ENCODE assay signal across 11 mouse cellular contexts in the genomic region with DNA sequence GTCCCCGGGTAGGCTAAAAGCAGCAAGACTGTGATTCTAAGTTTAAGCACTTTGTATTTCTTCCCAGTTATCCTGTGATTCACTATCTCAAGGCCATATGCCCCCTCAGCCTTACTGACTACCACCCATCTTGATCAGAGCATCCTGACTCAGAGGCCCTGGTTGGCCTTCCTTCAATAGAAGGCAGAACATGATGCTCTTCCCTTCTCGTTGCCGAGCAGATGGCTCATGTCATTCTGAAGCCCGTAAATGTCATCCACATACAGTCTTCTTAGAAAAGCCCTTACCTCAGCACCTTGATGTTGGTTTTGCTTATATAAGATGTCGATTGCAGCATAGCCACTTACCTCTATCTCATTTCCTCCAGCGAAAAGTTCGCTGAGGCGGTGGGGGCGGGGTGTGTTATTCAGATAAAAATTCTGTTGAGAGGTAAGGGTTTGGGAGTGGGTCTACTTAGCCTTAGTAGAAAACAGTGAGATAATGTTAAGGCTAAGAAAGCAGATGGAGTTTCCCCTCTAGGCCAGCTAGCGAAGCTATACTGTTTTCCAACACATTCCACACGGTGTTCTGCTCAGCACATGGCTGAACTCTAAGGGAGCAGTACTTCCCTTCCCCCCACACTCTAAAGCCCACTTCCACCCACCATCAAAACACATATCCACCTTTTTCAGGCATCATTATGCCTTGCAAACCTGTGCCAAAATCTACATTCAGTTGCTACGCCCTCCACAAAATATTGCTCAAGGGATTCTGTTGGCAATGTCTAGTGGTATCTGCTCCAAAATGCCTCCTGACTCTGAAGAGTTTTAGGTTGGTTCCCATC. TPM values are rescaled to one million over a fixed set of nuclear protein-coding genes. Genes with fewer than 3 reads are reported as not detected.
DNase-seq lines count a peak whose midpoint lies in the region; ATAC-seq and TF ChIP-seq lines count a peak whose summit lies in the region.
"Had no signal": no experiment of that assay in that cellular context is flagged by ENCODE, and none has a peak within 500 bp of the region (broad histone marks: within the 10 kb centered on the region; RNA-seq: fewer than 3 reads in every experiment).

No protein-coding gene starts in this region.

- H3K9ac ChIP-seq in lung, embryonic 14.5 days, result no peak overlapping the region
- no peak overlapping the region for H3K9ac ChIP-seq in hindbrain, embryonic 11.5 days (ENCODE audit: low read depth, low read length)
- no peak overlapping the region for H3K9ac ChIP-seq in forebrain, embryonic 12.5 days
- H3K9ac ChIP-seq: embryonic facial prominence, embryonic 15.5 days; limb, embryonic 15.5 days had no signal

- ATAC-seq in lung, embryonic 14.5 days (ENCODE audit: insufficient read depth), result peak; percentile 87
- ATAC-seq in common myeloid progenitor, adult 5-6 weeks (replicated peaks; ENCODE audit: low read depth, poor library complexity, severe bottlenecking), result peak; percentile 70
- no peak for ATAC-seq in hindbrain, embryonic 11.5 days (ENCODE audit: low FRiP score)
- no peak for ATAC-seq in forebrain, embryonic 12.5 days (ENCODE audit: low FRiP score)

- H3K27me3 ChIP-seq in lung, embryonic 14.5 days (ENCODE audit: insufficient read depth, low read length), result no peaks in the 10 kb centered on the region
- no peaks in the 10 kb centered on the region for H3K27me3 ChIP-seq in hindbrain, embryonic 11.5 days (ENCODE audit: control insufficient read depth, insufficient read depth, low read length)
- no peaks in the 10 kb centered on the region for H3K27me3 ChIP-seq in forebrain, embryonic 12.5 days
- H3K27me3 ChIP-seq: embryonic facial prominence, embryonic 15.5 days; limb, embryonic 15.5 days had no signal

- H3K4me2 ChIP-seq in lung, embryonic 14.5 days, result no peak overlapping the region
- no peak overlapping the region for H3K4me2 ChIP-seq in hindbrain, embryonic 11.5 days (replicated peaks; ENCODE audit: low read depth, low read length)
- H3K4me2 ChIP-seq in forebrain, embryonic 12.5 days, result no peak overlapping the region
- H3K4me2 ChIP-seq: embryonic facial prominence, embryonic 15.5 days; limb, embryonic 15.5 days had no signal

- no peak for TF ChIP-seq POLR2A in lung, adult 2 months (IDR thresholded peaks at IDR 0.05; ENCODE audit: borderline replicate concordance, extremely low read depth, low read depth, low read length)

- 39% methylated on average over 12 of the region's 12 CpGs for WGBS in lung, embryonic 14.5 days
- 40% methylated on average over 12 of the region's 12 CpGs for WGBS in lung, adult 2 months
- 90% methylated on average over 12 of the region's 12 CpGs for WGBS in hindbrain, embryonic 11.5 days
- 90% methylated on average over 12 of the region's 12 CpGs for WGBS in forebrain, embryonic 12.5 days

- TF ChIP-seq CTCF in lung, embryonic 14.5 days (IDR thresholded peaks at IDR 0.05; ENCODE audit: low read depth), result no peak
- TF ChIP-seq CTCF in lung, adult 2 months (IDR thresholded peaks at IDR 0.05; ENCODE audit: insufficient read depth, low read length), result no peak

- no peaks in the 10 kb centered on the region for H3K4me1 ChIP-seq in lung, embryonic 14.5 days (ENCODE audit: insufficient read depth)
- no peaks in the 10 kb centered on the region for H3K4me1 ChIP-seq in lung, adult 2 months (ENCODE audit: control insufficient read depth, insufficient read depth, low read length)
- H3K4me1 ChIP-seq in hindbrain, embryonic 11.5 days (replicated peaks; ENCODE audit: control insufficient read depth, insufficient read depth, low read length), result no peaks in the 10 kb centered on the region
- no peaks in the 10 kb centered on the region for H3K4me1 ChIP-seq in forebrain, embryonic 12.5 days
- H3K4me1 ChIP-seq: embryonic facial prominence, embryonic 15.5 days; limb, embryonic 15.5 days had no signal

- peak; percentile 58 for DNase-seq in lung, embryonic 14.5 days
- DNase-seq in lung, adult 2 months, result no peak
- DNase-seq in layer of hippocampus, adult 9-10 months (ENCODE audit: low spot score), result peak; percentile 8
- DNase-seq in right cerebral cortex, postnatal 14 days, result peak; percentile 21
- no peak for DNase-seq in hindbrain, embryonic 11.5 days (ENCODE audit: low spot score)
- DNase-seq in adrenal gland, postnatal 4 days (ENCODE audit: low spot score in 2 of 2), result no peak

- no peak overlapping the region for H3K27ac ChIP-seq in lung, embryonic 14.5 days (ENCODE audit: low read depth)
- no peak overlapping the region for H3K27ac ChIP-seq in hindbrain, embryonic 11.5 days (ENCODE audit: low read depth, low read length)
- no peak overlapping the region for H3K27ac ChIP-seq in forebrain, embryonic 12.5 days
- H3K27ac ChIP-seq: embryonic facial prominence, embryonic 15.5 days; limb, embryonic 15.5 days had no signal

- H3K4me3 ChIP-seq in lung, embryonic 14.5 days (ENCODE audit: low read depth, low read length), result no peak overlapping the region
- H3K4me3 ChIP-seq in lung, adult 2 months (replicated peaks; ENCODE audit: extremely low read depth, low read depth, low read length), result no peak overlapping the region
- no peak overlapping the region for H3K4me3 ChIP-seq in hindbrain, embryonic 11.5 days (ENCODE audit: low read depth, low read length)
- no peak overlapping the region for H3K4me3 ChIP-seq in forebrain, embryonic 12.5 days (replicated peaks)
- H3K4me3 ChIP-seq: embryonic facial prominence, embryonic 15.5 days; limb, embryonic 15.5 days; myocyte had no signal

- H3K36me3 ChIP-seq in lung, embryonic 14.5 days (ENCODE audit: insufficient read depth), result no peaks in the 10 kb centered on the region
- no peaks in the 10 kb centered on the region for H3K36me3 ChIP-seq in hindbrain, embryonic 11.5 days (ENCODE audit: control insufficient read depth, insufficient read depth, low read length)
- H3K36me3 ChIP-seq in forebrain, embryonic 12.5 days (replicated peaks), result no peaks in the 10 kb centered on the region
- H3K36me3 ChIP-seq: embryonic facial prominence, embryonic 15.5 days; limb, embryonic 15.5 days had no signal

- H3K9me3 ChIP-seq in lung, embryonic 14.5 days (ENCODE audit: low read depth, low read length), result no peaks in the 10 kb centered on the region
- H3K9me3 ChIP-seq in hindbrain, embryonic 11.5 days (ENCODE audit: control insufficient read depth, low read length), result no peaks in the 10 kb centered on the region
- H3K9me3 ChIP-seq in forebrain, embryonic 12.5 days, result no peaks in the 10 kb centered on the region
- H3K9me3 ChIP-seq: embryonic facial prominence, embryonic 15.5 days; limb, embryonic 15.5 days had no signal

RNA-seq across cellular contexts. Expression of gene Slamf1, which starts 21.7 kb away (rescaled TPM):
- 0.42 and 1.1 TPM in 2 replicates for polyA plus RNA-seq in lung, embryonic 14.5 days (2014; fragmentation: Nextera tagmentation; extraction: Ambion mirVana)
- 0.25 and 0.54 TPM in 2 replicates for polyA plus RNA-seq in lung, adult 2 months (2012; rRNA removed)
- 4.1 and 4.6 TPM in 2 replicates for total RNA-seq in common myeloid progenitor, adult 5-6 weeks (2017)
- 0.17 and 0.25 TPM in 2 replicates for polyA plus RNA-seq in hindbrain, embryonic 11.5 days (2014; fragmentation: Nextera tagmentation; extraction: Ambion mirVana)
- 0.20 and 0.22 TPM in 2 replicates for polyA plus RNA-seq in forebrain, embryonic 12.5 days (2016; fragmentation: Nextera tagmentation; extraction: Ambion mirVana)
- under 1 TPM; 0.14 to 0.17 TPM for total RNA-seq in adrenal gland, postnatal 4 days (2021)
- polyA plus RNA-seq: myocyte had no signal

RNA-seq across cellular contexts. Expression of gene Cd84, which starts 50.8 kb away (rescaled TPM):
- polyA plus RNA-seq in lung, embryonic 14.5 days (2014; fragmentation: Nextera tagmentation; extraction: Ambion mirVana), result 1.6 and 2.0 TPM in 2 replicates
- 3.4 and 6.2 TPM in 2 replicates for polyA plus RNA-seq in lung, adult 2 months (2012; rRNA removed)
- total RNA-seq in common myeloid progenitor, adult 5-6 weeks (2017), result 63.3 and 80.2 TPM in 2 replicates
- polyA plus RNA-seq in hindbrain, embryonic 11.5 days (2014; fragmentation: Nextera tagmentation; extraction: Ambion mirVana), result 0.64 and 0.77 TPM in 2 replicates
- 0.32 and 0.52 TPM in 2 replicates for polyA plus RNA-seq in forebrain, embryonic 12.5 days (2016; fragmentation: Nextera tagmentation; extraction: Ambion mirVana)
- total RNA-seq in adrenal gland, postnatal 4 days (2021), result 1 to 10 TPM; 3.8 to 5.4 TPM
- polyA plus RNA-seq: myocyte had no signal

Comparison
In these comparisons a context has a peak if more than half of its experiments do, and no peak if none do; other contexts are left out.
1. DNase-seq: peak in lung, embryonic 14.5 days (single experiment), layer of hippocampus, adult 9-10 months (single experiment) and right cerebral cortex, postnatal 14 days (single experiment); none in lung, adult 2 months (single experiment), hindbrain, embryonic 11.5 days (single experiment) and adrenal gland, postnatal 4 days (0 of 2).
2. ATAC-seq: peak in lung, embryonic 14.5 days (single experiment) and common myeloid progenitor, adult 5-6 weeks (single experiment); none in hindbrain, embryonic 11.5 days (single experiment) and forebrain, embryonic 12.5 days (single experiment).